Mouse (Mus musculus): Measurements from ENCODE around the gene Adamtsl4.
"Not testable (repeated sequence)": the region's sequence is repeated elsewhere in the genome, so short reads cannot be mapped to it uniquely, and the experiment has no call there.

Adamtsl4 gene

DNA sequence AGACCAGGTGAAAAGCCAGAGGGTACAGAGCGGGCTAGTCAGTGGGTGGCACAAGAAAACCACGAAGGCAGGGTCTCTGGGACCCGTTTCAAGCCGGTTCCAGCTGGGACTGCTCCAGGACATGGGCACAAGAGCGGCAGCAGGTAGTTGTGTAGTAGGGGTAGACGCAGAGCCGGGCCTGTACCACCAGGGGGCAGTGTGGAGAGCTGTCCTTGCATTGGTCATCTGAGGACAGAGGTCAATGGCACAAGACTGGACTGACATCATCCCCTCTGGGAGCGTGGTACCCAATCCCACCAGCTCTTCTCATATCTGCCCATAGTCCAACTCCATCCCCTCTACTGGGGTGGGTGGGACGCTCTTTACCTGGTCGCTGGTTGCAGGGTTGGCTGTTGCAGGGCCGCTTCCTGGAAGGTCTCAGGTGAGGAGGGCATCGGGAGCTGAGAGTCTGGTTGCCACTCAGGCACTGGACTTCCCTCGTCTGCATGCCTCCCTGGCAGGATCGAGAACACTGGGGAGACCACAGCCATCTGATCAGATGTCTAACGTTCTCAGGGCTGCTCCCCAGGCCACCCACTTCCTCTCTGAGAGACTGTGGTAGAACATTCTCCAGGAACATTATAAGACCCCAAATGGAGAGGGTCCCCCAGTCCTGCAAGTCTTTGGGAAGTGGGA lies 10.8 kb downstream of the Adamtsl4 start:
- DNase-seq (ENCODE audit: low read depth, low spot score): peak; percentile 56

- peak; percentile 75 for DNase-seq (ENCODE audit: low read depth, low spot score)
Observed at GRCm38 (mm10) chr3:95675301-95676092, 12.2 kb downstream of the Adamtsl4 start.

- DNase-seq (ENCODE audit: low read depth, low spot score): peak; percentile 66
Observed at GRCm38 (mm10) chr3:95674812-95675211, 12.9 kb downstream of the Adamtsl4 start.

- peak; percentile 96 for DNase-seq (ENCODE audit: low read depth, low spot score)
Observed at GRCm38 (mm10) chr3:95674236-95674635, 13.5 kb downstream of the Adamtsl4 start.

- DNase-seq (ENCODE audit: low read depth, low spot score): peak; percentile 60
Observed at GRCm38 (mm10) chr3:95673707-95674211, 14.0 kb downstream of the Adamtsl4 start.

DNA sequence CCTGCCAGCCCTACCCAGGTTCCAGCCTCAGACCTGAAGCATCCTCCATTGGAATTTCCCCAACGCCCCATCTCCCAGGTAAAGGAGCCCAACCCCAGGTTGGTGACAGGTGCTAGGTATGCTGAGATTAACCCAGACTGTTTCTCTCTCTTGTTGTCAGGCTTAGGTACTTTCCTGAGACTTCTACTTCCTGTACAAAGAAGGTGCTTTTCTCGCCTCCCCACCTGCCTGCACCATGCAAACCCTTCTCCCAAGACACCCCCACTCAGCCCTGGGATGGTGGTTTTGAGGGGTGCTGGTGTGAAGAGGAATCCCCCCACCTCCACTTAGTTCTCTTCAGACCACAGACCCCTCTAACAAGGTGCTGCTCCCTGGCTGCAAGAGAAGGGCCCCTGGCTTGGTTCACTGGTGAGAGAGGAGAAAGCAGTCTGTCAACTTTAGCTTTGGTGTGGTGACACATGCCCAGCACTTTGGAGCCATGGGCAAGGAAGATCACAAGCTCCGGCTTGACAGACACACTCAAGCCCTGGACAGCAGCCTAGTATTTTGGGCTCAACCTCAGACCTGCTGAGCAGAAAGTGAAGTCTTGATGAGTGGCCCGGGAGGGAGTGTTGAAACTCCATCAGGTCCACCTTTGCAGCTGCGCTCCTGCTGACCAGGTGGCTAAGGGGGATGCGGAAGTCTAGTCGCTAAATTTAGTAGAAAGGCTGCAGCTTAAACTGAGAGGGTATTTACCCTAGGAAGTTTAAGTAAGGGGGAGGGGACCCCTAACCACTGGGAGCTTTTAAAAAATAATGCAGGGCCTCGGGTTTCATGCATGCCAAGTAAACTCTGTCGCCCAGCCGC lies 14.6 kb downstream of the Adamtsl4 start:
- peak; percentile 87 for DNase-seq (ENCODE audit: low read depth, low spot score)

GRCm38 (mm10) chr3:95672461-95672860 lies 15.3 kb downstream of the Adamtsl4 start:
- peak; percentile 90 for DNase-seq (ENCODE audit: low read depth, low spot score)

GRCm38 (mm10) chr3:95671201-95671600 lies 16.5 kb downstream of the Adamtsl4 start:
- no peak for DNase-seq (ENCODE audit: low read depth, low spot score)

DNA sequence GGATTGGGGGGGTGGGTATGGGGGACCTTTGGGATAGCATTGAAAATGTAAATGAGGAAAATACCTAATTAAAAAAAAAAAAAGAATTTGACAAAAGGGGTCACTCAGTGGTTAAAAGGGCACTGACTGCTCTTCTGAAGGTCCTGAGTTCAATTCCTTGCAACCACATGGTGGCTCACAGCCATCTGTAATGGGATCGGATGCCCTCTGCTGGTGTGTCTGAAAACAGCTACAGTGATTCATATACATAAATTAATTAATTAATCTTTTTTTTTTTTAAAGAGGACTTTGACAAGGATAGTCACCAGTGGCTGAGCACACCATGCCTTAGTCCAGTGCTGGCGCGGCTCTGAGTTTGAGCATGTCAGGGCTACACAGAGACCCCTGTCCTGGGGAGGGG lies 17.3 kb downstream of the Adamtsl4 start:
- DNase-seq (ENCODE audit: low read depth, low spot score): not testable (repeated sequence)

DNA sequence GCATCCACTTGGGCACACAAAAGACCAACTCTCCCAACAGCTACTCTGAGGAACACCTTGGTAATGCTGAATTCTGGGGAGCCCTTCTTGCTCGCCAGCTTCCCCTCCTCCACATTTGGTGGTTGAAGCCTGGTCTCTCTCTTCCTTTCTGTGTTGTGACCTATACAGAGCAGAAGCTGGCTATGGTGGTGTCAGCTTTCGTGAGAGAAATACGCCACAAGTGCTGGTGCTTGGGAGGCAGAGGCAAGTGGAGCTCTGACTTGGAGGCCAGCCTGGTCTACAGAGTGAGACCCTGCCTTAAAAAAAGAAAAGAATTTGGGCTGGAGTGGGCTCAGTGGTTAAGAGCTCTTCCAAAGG lies 18.4 kb downstream of the Adamtsl4 start:
- DNase-seq (ENCODE audit: low read depth, low spot score): no peak

DNA sequence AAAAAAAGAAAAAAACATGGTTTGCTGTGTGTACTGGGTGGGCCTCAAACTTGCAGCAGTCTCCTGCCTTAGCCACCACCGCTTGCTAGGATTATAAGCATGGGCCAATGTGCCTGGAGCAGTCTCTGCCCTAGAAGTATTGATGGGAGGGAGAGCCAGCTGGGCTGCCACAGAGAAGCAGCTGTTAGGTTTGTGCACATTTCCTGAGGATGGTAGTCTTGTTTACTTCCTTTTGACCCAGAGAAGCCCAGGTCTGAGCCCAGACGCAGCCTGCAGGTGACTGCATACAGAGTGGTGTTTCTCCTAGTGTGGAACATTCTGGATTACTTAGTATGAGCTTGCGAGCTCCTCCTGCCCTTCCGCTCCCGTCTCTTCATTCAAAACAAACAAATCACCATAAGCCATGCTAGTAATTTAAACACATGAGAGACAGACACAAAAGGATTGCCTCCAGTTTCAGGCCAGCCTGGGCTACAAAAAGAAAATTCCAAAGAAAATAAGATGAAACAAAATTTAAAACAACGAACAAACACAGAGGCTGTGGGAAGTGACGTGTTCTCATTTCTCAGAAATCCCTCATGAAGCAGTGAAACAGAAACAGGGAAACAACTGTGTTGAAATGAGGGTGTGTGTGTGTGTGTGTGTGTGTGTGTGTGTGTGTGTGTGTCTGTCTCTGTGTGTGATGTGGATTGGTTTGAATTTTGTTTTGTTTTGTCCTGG lies 19.0 kb downstream of the Adamtsl4 start:
- DNase-seq (ENCODE audit: low read depth, low spot score): peak; percentile 85

DNA sequence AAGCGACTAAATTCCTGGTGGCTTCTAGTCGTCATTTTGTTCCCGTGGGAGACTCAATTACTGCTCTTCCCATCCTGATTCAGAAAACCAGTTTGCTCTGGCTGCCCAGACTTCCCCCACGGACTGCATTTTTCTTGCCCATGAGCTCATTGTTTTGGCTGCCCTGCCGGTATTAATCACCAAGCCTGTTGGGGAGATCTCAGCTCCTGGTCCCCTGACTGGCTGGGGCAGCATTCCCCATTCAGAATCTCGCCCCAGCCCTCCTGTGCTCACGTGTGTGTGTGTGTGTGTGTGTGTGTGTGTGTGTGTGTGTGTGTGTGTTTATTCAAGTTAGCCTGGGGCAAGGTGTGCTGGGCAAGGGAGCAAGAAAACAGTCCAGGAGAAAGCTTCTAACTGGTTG lies 19.7 kb downstream of the Adamtsl4 start:
- peak; percentile 37 for DNase-seq (ENCODE audit: low read depth, low spot score)

DNA sequence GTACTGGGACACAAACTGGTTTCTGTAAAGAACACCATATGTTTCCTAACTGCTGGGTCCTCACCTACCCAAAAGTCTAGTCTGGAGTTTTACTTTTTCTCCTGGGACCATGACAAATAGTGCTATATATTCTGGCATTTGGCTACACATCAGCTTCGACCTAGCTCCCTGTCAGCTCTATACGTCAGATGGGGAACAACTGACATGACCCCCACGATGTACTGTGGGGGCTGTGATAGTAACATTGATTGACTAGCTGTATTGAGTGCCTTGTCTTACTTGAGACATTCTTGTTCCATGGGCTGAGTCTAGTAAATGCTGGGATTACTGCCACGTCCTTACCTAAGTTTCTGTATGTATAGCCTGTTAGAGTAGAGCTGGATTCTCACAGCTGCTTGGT lies 20.2 kb downstream of the Adamtsl4 start:
- DNase-seq (ENCODE audit: low read depth, low spot score): no peak

GRCm38 (mm10) chr3:95666124-95666844 lies 21.4 kb downstream of the Adamtsl4 start:
- DNase-seq (ENCODE audit: low read depth, low spot score): peak; percentile 87

- peak; percentile 40 for DNase-seq (ENCODE audit: low read depth, low spot score)
Observed at GRCm38 (mm10) chr3:95664940-95665352, 22.8 kb downstream of the Adamtsl4 start.

GRCm38 (mm10) chr3:95663969-95664608 lies 23.6 kb downstream of the Adamtsl4 start:
- DNase-seq (ENCODE audit: low read depth, low spot score): peak; percentile 62

DNA sequence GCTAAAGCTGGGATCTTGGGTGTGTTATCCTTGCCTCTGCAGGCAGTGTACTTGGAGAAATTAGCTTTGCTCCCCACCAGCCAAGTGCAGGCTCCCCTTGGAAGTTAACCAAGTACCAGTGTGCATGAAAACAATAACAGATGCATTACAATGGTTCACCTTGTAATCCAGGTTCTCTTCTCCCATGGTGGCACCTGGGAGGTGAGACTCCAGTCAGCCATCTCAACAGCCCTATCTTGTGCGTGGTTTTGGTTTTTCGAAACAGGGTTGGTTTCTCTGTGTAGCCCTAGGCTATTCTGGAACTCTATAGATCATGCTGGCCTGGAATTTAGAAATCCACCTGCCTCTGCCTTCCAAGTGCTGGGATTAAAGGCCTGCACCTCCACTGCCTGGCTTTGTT lies 24.2 kb downstream of the Adamtsl4 start:
- no peak for DNase-seq (ENCODE audit: low read depth, low spot score)

GRCm38 (mm10) chr3:95662724-95663449 lies 24.8 kb downstream of the Adamtsl4 start:
- DNase-seq (ENCODE audit: low read depth, low spot score): no peak

DNA sequence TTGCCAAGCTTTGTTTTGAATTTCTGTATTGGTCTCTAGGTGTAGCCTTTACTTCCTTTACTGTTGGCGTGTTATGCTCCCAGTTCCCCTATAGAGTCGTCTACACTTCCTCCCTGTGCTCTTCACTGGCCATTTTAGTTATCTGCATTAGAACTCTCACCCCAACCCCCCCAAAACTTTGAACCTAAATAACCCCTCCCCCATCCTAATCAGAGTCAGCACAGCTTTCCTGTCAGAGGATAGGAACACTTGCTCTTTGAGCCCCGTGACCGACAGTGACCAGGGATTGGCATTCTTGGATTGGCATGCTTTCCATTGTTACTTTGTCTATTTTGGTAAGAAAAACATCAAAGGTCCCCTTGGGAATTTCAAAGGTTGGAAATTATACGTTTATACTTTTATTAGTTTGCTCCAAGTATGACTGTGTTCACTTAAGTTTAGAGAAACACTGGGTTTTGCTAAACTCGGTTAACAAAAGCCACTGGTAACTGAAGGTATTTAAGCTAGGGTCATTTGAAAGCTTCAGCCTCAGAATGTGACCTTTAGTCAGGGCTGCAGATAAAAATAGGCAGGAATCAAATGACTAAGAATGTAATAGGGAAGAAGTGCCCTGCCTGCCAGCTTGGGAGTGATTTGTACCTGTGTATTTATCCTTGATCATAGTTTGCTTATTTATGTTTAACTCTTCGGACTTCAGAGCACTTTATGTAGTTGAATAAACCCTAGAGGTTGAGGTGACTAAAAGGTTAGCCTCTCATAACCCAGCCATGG lies 25.6 kb downstream of the Adamtsl4 start:
- peak; percentile 41 for DNase-seq (ENCODE audit: low read depth, low spot score)

Data from CD4-positive helper T cell, adult 2 months (primary cell).